Mouse (Mus musculus) C2C12 (cell line): ENCODE measurements around the gene Prr22. TPM values are rescaled to one million over a fixed set of nuclear protein-coding genes. Genes with fewer than 3 reads are reported as not detected.

Source experiments
- H3K27me3 ChIP-seq: one replicate; pipeline ENCODE4 v1.6.1; 2011; ENCODE audit not compliant: control insufficient read depth, insufficient read depth, insufficient read length
- H3K36me3 ChIP-seq: one replicate; pipeline ENCODE4 v1.6.1; 2011; ENCODE audit not compliant: control insufficient read depth, insufficient read depth
- H3K4me3 ChIP-seq: one replicate; pipeline ENCODE4 v1.5.1; 2011; ENCODE audit warnings: mild to moderate bottlenecking, control low read depth; ENCODE audit not compliant: poor library complexity, insufficient read depth, severe bottlenecking
- H3K79me2 ChIP-seq: one replicate; pipeline ENCODE4 v1.6.1; 2011; ENCODE audit not compliant: control insufficient read depth, insufficient read depth
- H3K79me3 ChIP-seq: one replicate; pipeline ENCODE4 v1.6.1; 2011; ENCODE audit warnings: low read depth, control low read depth
- H3ac ChIP-seq: one replicate; pipeline ENCODE3; 2011; ENCODE audit warnings: low read depth; ENCODE audit not compliant: control insufficient read depth, insufficient read length
- CEBPB ChIP-seq: IDR thresholded peaks from one replicate; pipeline ENCODE4 v1.6.1; 2011; ENCODE audit warnings: low read depth, mild to moderate bottlenecking, control low read depth, moderate library complexity
- CTCF ChIP-seq: IDR thresholded peaks from one replicate; pipeline ENCODE4 v1.5.1; 2011; ENCODE audit not compliant: control insufficient read depth, insufficient read depth, insufficient read length
- FOSL1 ChIP-seq: IDR thresholded peaks from one replicate; pipeline ENCODE4 v1.8.0; 2011; ENCODE audit warnings: mild to moderate bottlenecking, low read length; ENCODE audit not compliant: poor library complexity, insufficient read depth, severe bottlenecking
- MAX ChIP-seq: IDR thresholded peaks from one replicate; pipeline ENCODE4 v1.6.1; 2011; ENCODE audit warnings: mild to moderate bottlenecking, control low read depth
- MYOD1 ChIP-seq: IDR thresholded peaks from one replicate; pipeline ENCODE4 v1.6.1; 2011; ENCODE audit warnings: low read depth; ENCODE audit not compliant: control insufficient read depth, insufficient read length
- MYOG ChIP-seq: IDR thresholded peaks from one replicate; pipeline ENCODE4 v1.6.1; 2011; ENCODE audit not compliant: control insufficient read depth, insufficient read length; ENCODE audit errors: extremely low read depth
- USF1 ChIP-seq: IDR thresholded peaks from one replicate; pipeline ENCODE4 v1.6.1; 2011; ENCODE audit warnings: low read depth, mild to moderate bottlenecking, control low read depth, moderate library complexity
- polyA plus RNA-seq: library from polyadenylated mRNA; unstranded; fragments of >200 nt; fragmentation: generic; extraction: Trizol; gene quantifications from one replicate; pipeline ENCODE4 v1.2.1, GENCODE M21; 2012; ENCODE audit warnings: missing spikeins

Prr22 gene
- polyA plus RNA-seq, 1 experiment = 0.47 TPM

GRCm38 (mm10) chr17:56763741-56764250 is 6.3 kb upstream of the Prr22 start:
- Histone ChIP-seq H3K36me3 (peaks cover 7% of the 10 kb centered on the region), H3K79me2 (peaks cover 10% of the 10 kb centered on the region), H3K27me3 (no peaks in the 10 kb centered on the region), H3K4me3 (no peak overlapping the region), H3K79me3 (peaks cover 7% of the 10 kb centered on the region), H3ac (no peak overlapping the region)
- no peak for TF ChIP-seq CEBPB
- TF ChIP-seq USF1 = no peak
- no peak for TF ChIP-seq MYOG
- no peak for TF ChIP-seq FOSL1
- TF ChIP-seq MAX = no peak
- TF ChIP-seq CTCF = no peak

- Histone ChIP-seq H3K79me3 (peaks cover 7% of the 10 kb centered on the region), H3ac (peak within 1 kb of the TSS; percentile 100), H3K36me3 (peaks cover 16% of the 10 kb centered on the region), H3K4me3 (peak within 1 kb of the TSS; percentile 89), H3K79me2 (peaks cover 10% of the 10 kb centered on the region), H3K27me3 (no peaks in the 10 kb centered on the region)
- TF ChIP-seq USF1 (no peak), MAX (peak; percentile 74), CTCF (no peak), FOSL1 (no peak), CEBPB (peak; percentile 59), MYOD1 (no peak), MYOG (no peak)
Measured at GRCm38 (mm10) chr17:56764474-56765354, 5.3 kb upstream of the Prr22 start, which contains the start of gene Dus3l. TSS of gene Dus3l (plus strand) at chr17:56764757.

DNA sequence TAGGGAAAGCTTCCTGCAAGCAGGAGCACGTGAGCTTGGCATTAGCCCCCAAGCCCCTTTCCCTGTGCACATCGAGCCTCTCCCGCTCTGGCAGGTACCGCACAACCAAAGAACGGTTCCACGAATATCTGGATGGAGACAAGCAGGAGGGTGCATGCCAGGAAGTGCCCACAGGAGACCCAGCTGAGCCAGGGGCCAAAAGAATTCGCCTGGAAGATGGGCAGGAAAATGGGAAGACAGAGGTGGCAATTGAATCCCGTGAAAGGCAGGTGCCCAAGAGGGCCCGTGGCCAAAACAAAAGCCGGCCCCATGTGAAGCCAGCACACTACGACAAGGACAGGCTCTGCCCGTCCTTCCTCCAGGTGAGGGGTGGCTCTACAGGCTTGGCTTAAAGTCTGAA is 4.6 kb upstream of the Prr22 start:
- peak overlapping the region; percentile 89 for H3K4me3 ChIP-seq
- H3K79me2 ChIP-seq = peaks cover 10% of the 10 kb centered on the region
- peaks cover 7% of the 10 kb centered on the region for H3K79me3 ChIP-seq
- H3K36me3 ChIP-seq = peaks cover 19% of the 10 kb centered on the region
- TF ChIP-seq MYOG = no peak
- TF ChIP-seq CEBPB = no peak
- no peak for TF ChIP-seq CTCF
- TF ChIP-seq USF1 = no peak
- TF ChIP-seq FOSL1 = no peak
- TF ChIP-seq MAX = no peak
- no peaks in the 10 kb centered on the region for H3K27me3 ChIP-seq
- H3ac ChIP-seq = peak overlapping the region; percentile 100

DNA sequence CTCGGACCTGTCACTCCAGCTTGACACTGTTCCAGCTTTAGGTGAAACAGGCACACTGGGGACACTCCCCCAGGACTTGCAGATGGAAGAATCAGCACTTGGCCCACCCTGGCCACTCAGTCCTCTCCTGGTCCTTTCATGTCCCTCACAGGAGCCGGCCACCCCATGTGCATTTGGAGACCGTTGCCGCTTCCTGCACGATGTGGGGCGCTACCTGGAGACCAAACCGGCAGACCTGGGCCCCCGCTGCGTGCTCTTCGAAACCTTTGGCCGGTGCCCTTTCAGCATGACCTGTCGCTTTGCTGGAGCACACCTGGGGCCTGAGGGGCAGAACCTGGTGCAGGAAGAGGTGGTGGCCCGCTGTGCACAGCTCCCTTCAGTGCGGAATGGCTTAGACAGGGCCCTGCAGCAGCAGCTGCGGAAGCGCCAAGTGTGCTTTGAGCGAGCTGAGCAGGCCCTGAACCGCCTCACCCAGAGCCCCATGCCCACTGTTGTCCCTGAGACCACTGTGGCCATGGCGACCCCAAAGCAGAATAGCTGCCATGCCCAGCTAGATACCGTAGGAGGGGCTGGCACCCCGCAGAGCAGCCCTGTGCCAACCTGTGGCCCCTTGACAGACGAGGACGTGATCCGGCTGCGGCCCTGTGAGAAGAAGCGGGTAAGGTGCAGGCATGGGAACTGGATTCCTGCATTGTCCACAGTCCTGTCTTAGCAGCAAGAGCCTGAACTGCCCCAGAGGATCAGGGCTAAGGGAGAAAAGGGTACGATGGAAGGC is 3.2 kb upstream of the Prr22 start:
- H3ac ChIP-seq = no peak overlapping the region
- H3K79me3 ChIP-seq = peaks cover 7% of the 10 kb centered on the region
- H3K27me3 ChIP-seq = no peaks in the 10 kb centered on the region
- H3K79me2 ChIP-seq = peaks cover 10% of the 10 kb centered on the region
- H3K36me3 ChIP-seq = peaks cover 19% of the 10 kb centered on the region
- TF ChIP-seq MAX (no peak), MYOD1 (no peak), FOSL1 (no peak), CEBPB (no peak), CTCF (no peak), MYOG (no peak), USF1 (no peak)
- H3K4me3 ChIP-seq = no peak overlapping the region

DNA sequence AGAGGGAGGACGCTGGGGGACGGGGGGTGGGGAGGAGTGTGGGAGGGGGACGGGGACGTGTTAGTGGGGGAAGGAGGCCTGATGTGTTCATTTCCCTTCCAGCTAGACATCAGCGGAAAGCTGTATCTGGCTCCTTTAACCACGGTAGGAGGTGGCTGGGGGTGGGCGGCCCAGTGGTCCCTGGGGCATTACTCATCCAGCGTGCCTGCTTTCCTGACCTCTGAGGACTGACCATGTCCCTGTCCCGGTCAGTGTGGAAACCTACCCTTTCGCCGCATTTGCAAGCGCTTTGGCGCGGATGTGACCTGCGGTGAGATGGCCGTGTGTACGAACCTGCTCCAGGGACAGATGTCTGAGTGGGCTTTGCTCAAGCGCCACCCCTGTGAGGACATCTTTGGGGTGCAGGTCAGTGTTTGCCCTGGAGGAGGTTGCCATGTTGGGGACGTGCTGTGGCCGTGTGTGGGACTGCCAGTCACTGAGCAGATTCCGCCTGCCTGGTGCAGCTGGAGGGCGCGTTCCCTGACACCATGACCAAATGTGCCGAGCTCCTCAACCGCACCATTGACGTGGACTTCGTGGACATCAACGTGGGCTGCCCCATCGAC is 2.4 kb upstream of the Prr22 start:
- no peak overlapping the region for H3ac ChIP-seq
- H3K36me3 ChIP-seq = peaks cover 19% of the 10 kb centered on the region
- H3K27me3 ChIP-seq = no peaks in the 10 kb centered on the region
- H3K79me2 ChIP-seq = peaks cover 10% of the 10 kb centered on the region
- peaks cover 7% of the 10 kb centered on the region for H3K79me3 ChIP-seq
- H3K4me3 ChIP-seq = no peak overlapping the region
- TF ChIP-seq CTCF = no peak
